Mouse (Mus musculus) forebrain, embryonic 14.5 days (tissue): ENCODE data around the gene Elp5. TPM values are rescaled to one million over a fixed set of nuclear protein-coding genes. Genes with fewer than 3 reads are reported as not detected.
A peak's percentile ranks its signal among the peaks of the same experiment; 100 is the strongest.
"Not testable (repeated sequence)": the region's sequence is repeated elsewhere in the genome, so short reads cannot be mapped to it uniquely, and the experiment has no call there.

Source experiments
- ATAC-seq: fragments of 200-750 bp; cut with Nextera tagmentation; 2 replicates; pipeline ENCODE4 v1.8.0; 2017; ENCODE audit warnings: mild to moderate bottlenecking, moderate library complexity
- DNase-seq: peaks from one replicate; pipeline ENCODE4 v3.0.0-alpha.2; 2015; ENCODE audit warnings: low spot score
- H3K27ac ChIP-seq: fragments of 300-500 bp; sonication (generic); 2 replicates; pipeline ENCODE4 v1.5.1; 2014; ENCODE audit warnings: low read depth, mild to moderate bottlenecking, control low read depth, low read length, moderate library complexity
- H3K27me3 ChIP-seq: fragments of 300-500 bp; sonication (generic); replicated peaks from 2 replicates; pipeline ENCODE4 v1.6.1; 2014; ENCODE audit warnings: low read length, control low read depth, mixed read lengths; ENCODE audit not compliant: control insufficient read depth, insufficient read depth
- H3K36me3 ChIP-seq: fragments of 300-500 bp; sonication (generic); 2 replicates; pipeline ENCODE4 v1.6.1; 2014; ENCODE audit warnings: low read length, control low read depth; ENCODE audit not compliant: control insufficient read depth, insufficient read depth
- H3K4me1 ChIP-seq: fragments of 300-500 bp; sonication (generic); 2 replicates; pipeline ENCODE4 v1.6.1; 2014; ENCODE audit warnings: antibody characterized with exemption, low read length, control low read depth; ENCODE audit not compliant: control insufficient read depth, insufficient read depth
- H3K4me2 ChIP-seq: fragments of 300-500 bp; sonication (generic); 2 replicates; pipeline ENCODE4 v1.6.1; 2014; ENCODE audit warnings: mild to moderate bottlenecking, control low read depth, low read length
- H3K4me3 ChIP-seq: fragments of 300-500 bp; sonication (generic); 2 replicates; pipeline ENCODE4 v1.5.1; 2014; ENCODE audit warnings: low read depth, low read length, control low read depth
- H3K9ac ChIP-seq: fragments of 300-500 bp; sonication (generic); 2 replicates; pipeline ENCODE4 v1.6.1; 2014; ENCODE audit warnings: mild to moderate bottlenecking, low read length, control low read depth, moderate library complexity
- H3K9me3 ChIP-seq: fragments of 300-500 bp; sonication (generic); replicated peaks from 2 replicates; pipeline ENCODE4 v1.6.1; 2016; ENCODE audit warnings: low read length, control low read depth, mixed read lengths; ENCODE audit not compliant: control insufficient read depth
- WGBS: fragments of 180-500 bp; shearing (Covaris S2); extraction: QIAGEN DNeasy Blood & Tissue Kit; methylation state at CpG from one replicate; pipeline ENCODE4 v1.1.7; 2014; 5-methylcytosine and 5-hydroxymethylcytosine counted together
- polyA plus RNA-seq: library from polyadenylated mRNA; unstranded; fragments of >200 nt; fragmentation: Nextera tagmentation; extraction: Ambion mirVana; gene quantifications from 2 replicates; pipeline ENCODE4 v1.2.1, GENCODE M21; 2014

The Elp5 gene
- polyA plus RNA-seq, 1 experiment from 2014 or later, result 203 TPM

DNA sequence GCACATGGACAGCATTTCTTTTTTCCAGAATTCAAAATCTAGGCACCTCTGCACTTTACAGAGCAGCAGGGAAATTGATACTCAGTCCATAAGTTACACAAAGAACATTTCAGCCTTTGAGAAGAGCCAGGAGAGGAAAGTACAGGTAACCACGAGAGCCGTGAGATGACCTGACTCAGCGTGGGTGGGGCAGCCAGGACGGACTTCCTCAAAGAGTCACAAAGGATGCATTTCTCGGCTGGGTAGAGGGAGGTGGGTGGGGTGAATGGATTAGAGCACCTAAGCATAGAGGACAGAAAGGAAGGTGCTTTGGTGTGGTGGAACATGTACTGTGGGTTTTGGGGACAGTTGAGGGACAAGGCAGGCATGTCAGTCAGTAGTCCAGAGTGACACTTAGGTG lies 20.5 kb downstream of the Elp5 start:
- no peak overlapping the region for H3K4me3 ChIP-seq
- H3K27me3 ChIP-seq, result peaks cover 37% of the 10 kb centered on the region
- no peak overlapping the region for H3K27ac ChIP-seq
- no peak overlapping the region for H3K9ac ChIP-seq
- no peak overlapping the region for H3K4me2 ChIP-seq
- no peaks in the 10 kb centered on the region for H3K36me3 ChIP-seq
- WGBS, result 50% methylated on average over 5 of the region's 5 CpGs
- H3K9me3 ChIP-seq, result no peaks in the 10 kb centered on the region
- DNase-seq (no peak), ATAC-seq (no peak)
- no peaks in the 10 kb centered on the region for H3K4me1 ChIP-seq

DNA sequence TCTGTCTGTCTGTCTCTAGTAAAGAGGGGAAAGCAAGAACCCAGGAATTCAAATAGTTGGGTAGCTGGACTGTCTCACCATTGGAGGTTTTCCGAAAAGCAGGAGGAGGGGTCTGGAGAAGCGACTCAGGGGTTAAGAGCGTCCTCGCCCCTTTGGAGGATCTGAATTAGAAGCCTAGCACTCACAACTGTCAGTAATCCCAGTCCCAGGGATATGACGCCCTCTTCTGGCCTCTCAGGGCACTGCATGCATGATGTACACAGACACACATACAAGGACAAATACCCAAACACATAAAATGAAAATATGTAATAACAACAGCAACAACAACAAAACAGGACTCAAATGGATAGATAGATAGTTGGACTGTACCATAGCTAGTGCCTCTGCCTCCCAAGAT lies 21.7 kb downstream of the Elp5 start:
- WGBS, result 27% methylated on average over 5 of the region's 5 CpGs
- no peaks in the 10 kb centered on the region for H3K36me3 ChIP-seq
- H3K9me3 ChIP-seq, result no peaks in the 10 kb centered on the region
- ATAC-seq, result no peak
- peaks cover 25% of the 10 kb centered on the region for H3K27me3 ChIP-seq
- no peak overlapping the region for H3K4me2 ChIP-seq
- no peaks in the 10 kb centered on the region for H3K4me1 ChIP-seq
- no peak overlapping the region for H3K4me3 ChIP-seq
- no peak for DNase-seq
- H3K27ac ChIP-seq, result no peak overlapping the region
- H3K9ac ChIP-seq, result no peak overlapping the region

DNA sequence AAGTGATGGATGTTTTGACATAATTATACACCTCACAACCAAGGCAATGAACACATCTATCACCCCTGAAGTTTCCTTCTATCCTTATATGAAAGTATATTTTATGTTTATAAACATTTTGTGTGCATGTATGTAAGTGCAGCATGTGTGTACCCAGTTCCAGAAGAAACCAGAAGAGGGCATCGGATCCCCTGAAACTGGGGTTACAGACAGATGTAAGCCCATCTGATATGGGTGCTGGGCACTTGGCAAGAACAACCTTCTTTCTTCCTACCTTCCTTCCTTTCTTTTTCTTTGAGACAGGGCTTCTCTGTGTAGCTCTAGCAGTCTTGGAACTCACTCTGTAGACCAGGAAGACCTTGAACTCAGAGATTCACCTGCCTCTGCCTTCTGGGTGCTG lies 26.1 kb downstream of the Elp5 start:
- no peak overlapping the region for H3K4me3 ChIP-seq
- no peaks in the 10 kb centered on the region for H3K27me3 ChIP-seq
- no peak for ATAC-seq
- no peaks in the 10 kb centered on the region for H3K4me1 ChIP-seq
- H3K36me3 ChIP-seq, result no peaks in the 10 kb centered on the region
- no peak overlapping the region for H3K4me2 ChIP-seq
- no peaks in the 10 kb centered on the region for H3K9me3 ChIP-seq
- no peak for DNase-seq
- WGBS, result 91% methylated on average over 1 of the region's 1 CpGs
- no peak overlapping the region for H3K27ac ChIP-seq
- no peak overlapping the region for H3K9ac ChIP-seq

DNA sequence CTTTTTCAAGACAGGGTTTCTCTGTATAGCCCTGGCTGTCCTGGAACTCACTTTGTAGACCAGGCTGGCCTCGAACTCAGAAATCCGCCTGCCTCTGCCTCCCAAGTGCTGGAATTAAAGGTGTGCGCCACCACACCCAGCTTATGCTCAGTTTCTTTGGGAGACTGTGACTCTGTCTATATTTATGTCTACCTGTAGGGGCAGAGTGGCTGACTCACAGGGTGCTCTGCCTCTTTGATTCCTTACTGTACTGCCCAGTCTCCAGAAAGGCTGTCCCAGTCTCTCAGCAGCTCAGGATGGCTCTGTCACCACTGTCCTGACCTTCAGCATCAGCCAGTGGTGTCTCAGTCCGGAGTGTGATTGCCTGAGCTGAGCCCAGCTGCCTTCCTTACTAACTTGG lies 26.7 kb downstream of the Elp5 start:
- not testable (repeated sequence) for H3K4me2 ChIP-seq, H3K9ac ChIP-seq, H3K4me3 ChIP-seq, DNase-seq, ATAC-seq, H3K27ac ChIP-seq, H3K4me1 ChIP-seq, H3K9me3 ChIP-seq, H3K36me3 ChIP-seq, H3K27me3 ChIP-seq
- WGBS, result 75% methylated on average over 4 of the region's 4 CpGs

DNA sequence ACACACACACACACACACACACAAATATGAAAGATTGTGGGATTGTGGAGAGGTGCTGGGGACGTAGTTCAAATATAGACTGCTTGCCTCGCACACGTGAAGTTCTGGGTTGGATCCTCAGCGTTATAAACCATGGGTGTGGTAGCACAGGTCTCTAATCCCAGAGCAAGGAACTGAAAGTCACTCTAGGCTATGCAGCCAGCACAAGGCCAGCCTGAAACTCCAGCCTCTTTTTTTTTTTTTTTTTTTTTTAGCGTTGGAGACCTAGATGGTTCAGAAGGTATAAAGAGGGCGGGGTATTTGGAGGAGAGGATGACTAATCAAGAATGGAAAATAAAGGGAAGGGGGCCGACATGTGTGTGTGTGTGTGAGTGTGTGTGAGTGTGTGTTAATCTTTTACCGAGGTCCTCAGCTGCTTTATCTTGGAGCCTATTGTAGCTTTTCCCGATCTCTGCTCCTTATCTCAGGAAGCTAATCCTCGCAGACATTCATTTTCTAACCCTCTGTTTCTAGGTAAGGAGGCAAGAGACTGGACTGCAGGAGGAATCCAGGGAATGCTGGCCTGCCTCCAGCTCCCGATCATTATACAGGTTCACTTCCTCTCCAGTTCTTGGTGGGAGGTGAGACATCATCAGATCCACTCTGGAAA lies 28.9 kb downstream of the Elp5 start:
- ATAC-seq (no peak), DNase-seq (no peak)
- 70% methylated on average over 11 of the region's 11 CpGs for WGBS
- no peak overlapping the region for H3K4me3 ChIP-seq
- H3K36me3 ChIP-seq, result no peaks in the 10 kb centered on the region
- H3K4me1 ChIP-seq, result peaks cover 4% of the 10 kb centered on the region
- H3K27me3 ChIP-seq, result no peaks in the 10 kb centered on the region
- H3K27ac ChIP-seq, result no peak overlapping the region
- no peak overlapping the region for H3K9ac ChIP-seq
- no peak overlapping the region for H3K4me2 ChIP-seq
- no peaks in the 10 kb centered on the region for H3K9me3 ChIP-seq

DNA sequence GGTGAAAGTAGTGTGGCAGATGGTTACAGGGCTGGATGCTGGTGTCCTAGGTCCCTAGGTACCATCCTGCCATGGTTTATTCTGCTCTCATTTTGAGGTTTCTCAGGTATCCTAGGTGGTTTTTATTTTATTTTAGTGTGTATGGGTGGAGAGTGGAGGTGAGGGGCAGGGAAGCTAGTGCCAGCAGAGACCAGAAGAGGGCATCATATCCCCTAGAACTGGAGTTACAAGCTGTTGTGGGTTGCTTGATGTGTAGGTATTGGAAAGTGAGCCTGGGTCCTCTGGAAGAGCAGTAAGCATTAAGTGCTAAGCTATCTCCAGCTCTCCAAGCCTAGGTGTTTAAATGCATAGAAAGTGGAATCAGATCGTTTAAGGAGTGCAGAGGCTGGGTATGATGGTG lies 30.0 kb downstream of the Elp5 start:
- Histone ChIP-seq H3K27me3 (no peaks in the 10 kb centered on the region), H3K36me3 (no peaks in the 10 kb centered on the region), H3K4me1 (peaks cover 10% of the 10 kb centered on the region), H3K4me2 (no peak overlapping the region), H3K9ac (no peak overlapping the region), H3K4me3 (no peak overlapping the region), H3K9me3 (no peaks in the 10 kb centered on the region), H3K27ac (no peak overlapping the region)
- ATAC-seq, result no peak
- WGBS, result 47% methylated on average over 1 of the region's 1 CpGs
- no peak for DNase-seq

DNA sequence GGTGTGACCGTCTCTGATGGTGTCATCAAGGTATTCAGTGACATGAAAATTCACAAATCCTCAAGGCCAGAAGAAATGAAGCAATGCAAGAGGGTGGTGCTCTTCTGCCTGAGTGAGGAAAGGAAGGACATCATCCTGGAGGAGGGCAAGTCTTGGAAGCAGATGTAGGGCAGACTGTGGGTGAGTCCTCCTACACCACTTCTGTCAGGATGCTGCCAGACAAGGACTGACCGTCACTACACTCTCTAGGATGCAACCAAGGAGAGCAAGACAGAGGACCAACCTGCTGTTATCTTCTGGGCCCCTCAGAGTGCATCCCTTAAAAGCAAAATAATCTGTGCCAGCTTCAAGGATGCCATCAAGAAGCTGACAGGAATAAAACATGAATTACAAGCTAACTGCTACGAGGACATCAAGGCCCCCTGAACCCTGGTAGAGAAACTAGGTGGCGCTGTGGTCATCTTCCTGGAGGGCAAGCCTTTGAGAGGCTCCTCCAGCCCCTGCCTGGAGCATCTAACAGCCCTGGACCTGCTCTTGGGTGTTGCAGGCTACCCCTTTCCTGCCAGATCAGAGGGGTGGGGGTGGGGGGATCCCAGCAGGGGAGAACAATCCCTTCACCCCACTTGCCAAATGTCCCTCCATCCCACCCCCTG lies 31.4 kb downstream of the Elp5 start:
- H3K9me3 ChIP-seq, result no peaks in the 10 kb centered on the region
- no peak overlapping the region for H3K9ac ChIP-seq

DNA sequence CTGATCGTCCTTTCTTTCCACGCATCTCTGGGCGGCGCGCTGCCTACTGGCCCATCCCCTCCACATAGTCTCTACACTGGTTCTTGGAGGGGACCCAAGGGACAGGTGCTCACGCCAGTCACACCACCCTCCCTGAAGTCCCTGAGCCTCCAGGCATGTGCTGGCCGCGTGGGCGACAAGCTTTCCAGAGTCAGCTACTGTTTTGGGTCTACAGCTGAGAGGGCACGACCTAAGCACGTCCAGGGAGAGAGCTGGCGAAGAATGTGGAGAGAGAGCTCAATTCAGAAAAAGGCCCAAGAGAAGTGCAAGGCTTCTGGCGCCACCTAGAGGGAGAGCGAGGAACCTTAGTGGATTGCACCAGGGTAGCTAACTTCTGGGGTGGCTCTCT lies 33.6 kb downstream of the Elp5 start:
- DNase-seq, result peak; percentile 90
- H3K4me3 ChIP-seq, result peak overlapping the region; percentile 43
- ATAC-seq, result peak; percentile 63
- H3K9me3 ChIP-seq, result no peaks in the 10 kb centered on the region
- H3K27me3 ChIP-seq, result no peaks in the 10 kb centered on the region
- H3K4me1 ChIP-seq, result peaks cover 10% of the 10 kb centered on the region
- H3K9ac ChIP-seq, result peak overlapping the region; percentile 59
- H3K36me3 ChIP-seq, result peaks cover 8% of the 10 kb centered on the region
- peak overlapping the region; percentile 80 for H3K27ac ChIP-seq
- H3K4me2 ChIP-seq, result peak overlapping the region; percentile 59
- WGBS, result 0% methylated on average over 14 of the region's 14 CpGs

More for the DNA sequence above, 31.4 kb downstream of the Elp5 start:
- Histone ChIP-seq H3K27ac (no peak overlapping the region), H3K27me3 (no peaks in the 10 kb centered on the region), H3K4me2 (no peak overlapping the region), H3K4me1 (peaks cover 10% of the 10 kb centered on the region), H3K36me3 (no peaks in the 10 kb centered on the region), H3K4me3 (no peak overlapping the region)
- ATAC-seq (no peak), DNase-seq (no peak)
- 39% methylated on average over 4 of the region's 4 CpGs for WGBS

DNA sequence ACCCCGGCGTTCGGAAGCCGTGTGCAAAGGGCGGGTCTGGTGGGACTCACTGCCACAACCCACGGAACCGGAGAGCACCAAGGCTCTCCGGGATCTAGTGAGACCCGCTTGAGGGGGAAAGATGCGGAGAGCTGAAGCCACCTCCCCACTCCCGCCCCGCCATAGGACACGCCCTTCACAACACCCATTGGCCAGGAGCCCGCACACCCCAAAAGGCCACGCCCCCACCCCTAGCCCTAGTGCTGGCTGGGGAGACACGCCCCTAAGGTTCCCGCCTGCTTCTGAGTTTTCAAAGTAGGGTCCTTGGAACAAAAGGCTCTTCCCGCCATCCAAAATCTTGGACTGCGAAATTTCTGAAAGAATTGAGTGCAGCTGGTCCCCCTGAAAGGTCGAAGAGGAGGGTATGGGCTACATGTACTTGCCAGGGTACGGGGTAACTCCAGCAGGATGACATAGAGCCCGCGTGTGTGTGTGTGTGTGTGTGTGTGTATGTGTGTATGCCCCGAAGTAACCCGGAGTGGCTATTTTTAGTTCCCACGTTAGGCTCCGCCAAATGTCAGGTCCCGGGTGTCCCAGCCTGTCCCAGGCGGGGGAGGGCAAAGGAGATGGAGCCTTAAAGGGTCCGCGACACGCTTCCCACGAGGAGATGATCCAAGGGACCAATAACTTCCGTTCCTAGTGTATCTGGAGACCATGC lies 34.1 kb downstream of the Elp5 start, which contains the start of gene Slc2a4:
TSS of gene Slc2a4 (minus strand) at position 123 of the 697 bp plus-strand sequence.
- peak; percentile 96 for ATAC-seq
- no peaks in the 10 kb centered on the region for H3K27me3 ChIP-seq
- H3K27ac ChIP-seq, result peak within 1 kb of the TSS; percentile 80

More for the DNA sequence above, 34.1 kb downstream of the Elp5 start, which contains the start of gene Slc2a4:
- Histone ChIP-seq H3K4me3 (peak within 1 kb of the TSS; percentile 43), H3K36me3 (peaks cover 9% of the 10 kb centered on the region), H3K4me1 (peaks cover 10% of the 10 kb centered on the region), H3K9ac (peak within 1 kb of the TSS; percentile 59), H3K9me3 (no peaks in the 10 kb centered on the region), H3K4me2 (peak within 1 kb of the TSS; percentile 59)
- peak; percentile 96 for DNase-seq
- WGBS, result under 1% methylated on average over 33 of the region's 34 CpGs
